Mouse (Mus musculus) testis, adult 2 months (tissue): ENCODE measurements around the gene Pim3. TPM values are rescaled to one million over a fixed set of nuclear protein-coding genes. Genes with fewer than 3 reads are reported as not detected.

Source experiments
- H3K27ac ChIP-seq: fragments of 200-500 bp; 2 replicates; pipeline ENCODE4 v1.5.1; 2012; ENCODE audit warnings: low read depth, low read length; ENCODE audit not compliant: control insufficient read depth, insufficient read depth
- H3K27me3 ChIP-seq: fragments of 200-500 bp; 2 replicates; pipeline ENCODE4 v1.6.1; 2012; ENCODE audit warnings: mild to moderate bottlenecking, low read length, moderate library complexity; ENCODE audit not compliant: control insufficient read depth, insufficient read depth
- H3K36me3 ChIP-seq: fragments of 200-500 bp; 2 replicates; pipeline ENCODE4 v1.6.1; 2012; ENCODE audit warnings: mild to moderate bottlenecking, low read length; ENCODE audit not compliant: control insufficient read depth, insufficient read depth
- H3K4me1 ChIP-seq: fragments of 200-500 bp; 2 replicates; pipeline ENCODE4 v1.6.1; 2012; ENCODE audit warnings: low read length; ENCODE audit not compliant: control insufficient read depth, insufficient read depth
- H3K4me3 ChIP-seq: fragments of 200-500 bp; 2 replicates; pipeline ENCODE4 v1.5.1; 2012; ENCODE audit warnings: low read depth, mild to moderate bottlenecking, low read length, moderate library complexity, mixed read lengths; ENCODE audit not compliant: control insufficient read depth
- CTCF ChIP-seq: fragments of 200-500 bp; IDR thresholded peaks from 2 replicates; pipeline ENCODE4 v1.5.1; 2012; ENCODE audit warnings: low read depth, mild to moderate bottlenecking, inconsistent platforms, low read length, moderate library complexity; ENCODE audit not compliant: control insufficient read depth, insufficient read depth, insufficient replicate concordance
- POLR2A ChIP-seq: fragments of 200-500 bp; IDR thresholded peaks from 2 replicates; pipeline ENCODE4 v1.6.1; 2012; ENCODE audit warnings: low read depth, mild to moderate bottlenecking, inconsistent platforms, low read length, moderate library complexity; ENCODE audit not compliant: control insufficient read depth
- polyA plus RNA-seq: library from polyadenylated mRNA; depleted of rRNA; stranded (reverse); fragments of >200 nt; gene quantifications from 2 replicates; pipeline ENCODE4 v1.2.3, GENCODE M21; 2012

Gene Pim3
- polyA plus RNA-seq, 1 experiment = 13.2 TPM

GRCm38 (mm10) chr15:88860781-88861180 lies 1.2 kb upstream of the Pim3 start:
- TF ChIP-seq CTCF = no peak
- no peak for TF ChIP-seq POLR2A
- peaks cover 28% of the 10 kb centered on the region for H3K4me1 ChIP-seq
- H3K4me3 ChIP-seq = no peak overlapping the region
- no peaks in the 10 kb centered on the region for H3K27me3 ChIP-seq
- peak overlapping the region; percentile 67 for H3K27ac ChIP-seq
- H3K36me3 ChIP-seq = peaks cover 3% of the 10 kb centered on the region

DNA sequence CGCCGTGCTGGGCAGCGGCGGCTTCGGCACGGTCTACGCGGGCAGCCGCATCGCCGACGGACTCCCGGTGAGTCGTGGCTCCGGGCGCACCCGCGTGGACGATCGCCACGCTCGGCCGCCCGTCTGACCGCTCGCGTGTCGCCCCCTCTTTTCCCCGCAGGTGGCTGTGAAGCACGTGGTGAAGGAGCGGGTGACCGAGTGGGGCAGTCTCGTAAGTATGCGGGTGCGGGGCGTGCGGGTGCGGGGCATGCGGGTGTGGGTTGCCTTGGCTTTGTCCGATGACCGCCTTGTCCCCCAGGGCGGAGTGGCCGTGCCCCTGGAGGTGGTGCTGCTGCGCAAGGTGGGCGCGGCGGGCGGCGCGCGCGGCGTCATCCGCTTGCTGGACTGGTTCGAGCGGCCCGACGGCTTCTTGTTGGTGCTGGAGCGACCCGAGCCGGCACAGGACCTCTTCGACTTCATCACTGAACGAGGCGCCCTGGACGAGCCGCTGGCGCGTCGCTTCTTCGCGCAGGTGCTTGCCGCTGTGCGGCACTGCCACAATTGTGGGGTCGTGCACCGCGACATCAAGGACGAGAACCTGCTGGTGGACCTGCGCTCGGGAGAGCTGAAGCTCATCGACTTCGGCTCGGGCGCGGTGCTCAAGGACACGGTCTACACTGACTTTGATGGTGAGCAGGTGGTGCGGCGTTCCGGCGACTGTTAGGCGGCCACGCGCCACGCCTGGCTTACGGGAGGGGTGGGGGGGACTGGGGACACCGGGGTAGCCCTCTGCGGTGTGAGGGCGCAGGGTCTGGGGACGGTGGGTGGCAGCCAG lies 1.1 kb downstream of the Pim3 start:
- peaks cover 42% of the 10 kb centered on the region for H3K4me1 ChIP-seq

DNA sequence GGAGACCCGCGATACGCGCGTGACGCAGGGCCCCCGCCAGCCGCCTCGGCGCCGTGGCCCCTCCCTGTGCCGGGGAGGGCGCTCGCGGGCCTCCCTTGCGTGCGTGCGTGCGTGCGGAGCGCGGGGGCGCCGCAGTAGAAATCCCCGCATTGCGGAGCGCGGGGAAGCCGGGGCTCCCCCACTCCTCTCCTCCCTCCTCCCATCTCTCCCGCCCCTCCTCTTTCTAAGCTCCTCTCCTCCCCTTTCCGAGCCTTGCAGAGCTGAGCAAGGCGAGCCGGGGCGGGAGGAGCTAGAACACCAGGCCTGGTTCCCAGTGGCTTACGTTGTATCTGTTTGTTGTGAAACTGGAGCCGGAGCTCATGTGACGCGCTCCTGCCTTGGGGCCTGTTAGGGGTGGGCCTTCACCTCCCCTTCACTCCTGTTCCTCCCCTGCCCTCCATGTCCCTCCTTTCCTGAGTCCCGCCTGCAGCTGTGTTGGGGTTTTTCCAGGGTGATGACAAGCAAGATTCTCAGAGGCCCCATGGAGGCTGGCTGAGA lies 1.8 kb downstream of the Pim3 start:
- TF ChIP-seq CTCF (no peak), POLR2A (no peak)
- peaks cover 44% of the 10 kb centered on the region for H3K4me1 ChIP-seq
- H3K27ac ChIP-seq = peak overlapping the region; percentile 69
- no peaks in the 10 kb centered on the region for H3K27me3 ChIP-seq
- peaks cover 3% of the 10 kb centered on the region for H3K36me3 ChIP-seq
- peak overlapping the region; percentile 95 for H3K4me3 ChIP-seq

More for the DNA sequence above, 1.1 kb downstream of the Pim3 start:
- H3K36me3 ChIP-seq = peaks cover 3% of the 10 kb centered on the region
- peak overlapping the region; percentile 95 for H3K4me3 ChIP-seq
- no peaks in the 10 kb centered on the region for H3K27me3 ChIP-seq
- TF ChIP-seq CTCF = no peak
- no peak for TF ChIP-seq POLR2A
- peak overlapping the region; percentile 74 for H3K27ac ChIP-seq

- peaks cover 44% of the 10 kb centered on the region for H3K4me1 ChIP-seq
- TF ChIP-seq POLR2A (no peak), CTCF (peak; percentile 20; the same call in 1 of the 2 replicates)
Measured at GRCm38 (mm10) chr15:88864270-88865030, 2.5 kb downstream of the Pim3 start.

DNA sequence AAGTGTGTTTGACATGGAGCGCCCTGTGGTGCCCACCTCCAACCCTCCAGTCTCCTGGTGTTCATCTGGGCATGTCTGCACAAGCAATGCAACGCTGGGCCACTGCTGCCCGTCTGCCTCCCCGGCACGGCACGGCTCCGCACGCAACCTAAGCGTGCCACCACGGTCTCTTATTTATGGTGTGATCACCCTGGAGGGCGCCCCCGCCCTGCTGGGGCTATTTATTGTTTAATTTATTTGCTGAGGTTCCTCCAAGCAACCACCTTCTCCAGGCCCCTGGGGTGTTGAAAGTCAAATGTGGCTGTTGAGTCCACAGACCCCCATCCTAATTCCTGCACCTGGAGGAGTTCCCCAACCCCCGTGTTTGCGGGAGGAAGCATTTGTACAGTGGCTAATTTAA lies 3.1 kb downstream of the Pim3 start:
- Histone ChIP-seq H3K4me3 (no peak overlapping the region), H3K27ac (no peak overlapping the region), H3K27me3 (no peaks in the 10 kb centered on the region), H3K4me1 (peaks cover 44% of the 10 kb centered on the region), H3K36me3 (peaks cover 3% of the 10 kb centered on the region)
- TF ChIP-seq POLR2A = no peak
- TF ChIP-seq CTCF = no peak

More at GRCm38 (mm10) chr15:88864270-88865030, 2.5 kb downstream of the Pim3 start:
- Histone ChIP-seq H3K4me3 (peak overlapping the region; percentile 95), H3K27me3 (no peaks in the 10 kb centered on the region), H3K36me3 (peaks cover 3% of the 10 kb centered on the region), H3K27ac (peak overlapping the region; percentile 69)

DNA sequence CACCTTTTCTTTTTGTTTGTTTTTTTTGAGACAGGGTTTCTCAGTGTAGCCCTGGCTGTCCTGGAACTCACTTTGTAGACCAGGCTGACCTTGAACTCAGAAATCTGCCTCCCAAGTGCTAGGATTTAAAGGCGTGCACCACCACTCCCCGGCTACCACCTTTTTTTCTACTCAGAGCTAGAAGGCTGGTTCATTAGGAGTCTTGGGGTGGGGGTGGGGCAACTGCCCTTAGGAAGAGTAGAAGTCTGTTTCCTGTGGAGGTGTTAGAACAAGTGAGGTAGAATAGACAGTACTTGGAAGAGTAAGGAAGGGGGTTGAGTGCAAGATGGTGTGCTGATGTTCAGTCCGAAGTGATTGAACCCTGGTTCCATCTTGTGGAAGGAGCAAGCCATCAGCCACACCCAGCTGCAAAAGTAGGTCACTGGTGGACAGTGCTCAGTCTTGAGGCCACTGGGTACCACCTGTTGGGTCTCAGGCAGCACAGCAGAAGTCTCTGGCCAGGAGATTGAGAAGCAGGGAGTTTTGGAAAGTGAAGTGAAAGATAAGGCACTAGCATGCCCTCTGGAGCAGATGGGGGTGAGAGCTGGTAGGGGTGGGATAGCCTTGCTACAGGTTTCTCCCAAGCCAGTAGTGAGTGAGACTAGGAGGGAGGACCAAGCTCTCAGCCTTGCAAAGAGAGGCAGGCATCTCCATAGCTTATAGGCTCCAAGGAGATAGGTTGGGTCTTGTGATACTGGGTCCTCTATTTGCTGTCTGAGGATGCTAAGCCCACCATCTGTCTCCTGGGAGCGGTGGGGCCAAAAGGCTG lies 4.1 kb downstream of the Pim3 start:
- Histone ChIP-seq H3K4me3 (no peak overlapping the region), H3K36me3 (peaks cover 3% of the 10 kb centered on the region), H3K4me1 (peaks cover 37% of the 10 kb centered on the region), H3K27me3 (no peaks in the 10 kb centered on the region), H3K27ac (0 out of 2 replicates have a peak overlapping the region, but pooled peaks have one; percentile 12)
- TF ChIP-seq CTCF = no peak
- no peak for TF ChIP-seq POLR2A

DNA sequence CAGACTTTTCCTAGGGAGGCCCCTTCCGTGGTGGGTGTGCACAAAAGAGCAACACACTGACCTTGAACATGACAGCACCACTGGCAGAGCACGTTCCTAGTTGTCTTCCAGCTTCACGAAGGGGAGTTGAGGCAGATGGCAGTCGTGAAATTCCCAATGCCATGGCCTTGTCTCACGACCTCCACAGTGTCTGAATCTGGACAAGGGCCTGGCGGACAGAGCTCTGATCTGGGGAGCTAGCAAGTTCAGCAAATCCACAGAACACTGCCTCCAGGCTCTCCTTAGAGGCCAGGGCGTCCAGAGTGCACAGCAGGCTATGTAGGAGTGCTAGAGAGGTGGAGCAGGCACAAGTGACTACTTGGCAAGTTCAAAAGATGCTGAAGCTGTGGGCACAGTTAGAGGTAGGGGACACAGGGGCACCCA lies 5.0 kb downstream of the Pim3 start:
- Histone ChIP-seq H3K27ac (peak overlapping the region; percentile 24; the same call in 1 of the 2 replicates), H3K36me3 (peaks cover 3% of the 10 kb centered on the region), H3K4me3 (no peak overlapping the region), H3K4me1 (peaks cover 32% of the 10 kb centered on the region), H3K27me3 (no peaks in the 10 kb centered on the region)
- TF ChIP-seq POLR2A = no peak
- no peak for TF ChIP-seq CTCF
